Mouse (Mus musculus): Measurements from ENCODE around the gene Psmb9. TPM values are rescaled to one million over a fixed set of nuclear protein-coding genes. Genes with fewer than 3 reads are reported as not detected.

Gene Psmb9
- 14.5 and 26.2 TPM in 2 replicates for polyA plus RNA-seq (2012; ENCODE audit: low replicate concordance)

DNA sequence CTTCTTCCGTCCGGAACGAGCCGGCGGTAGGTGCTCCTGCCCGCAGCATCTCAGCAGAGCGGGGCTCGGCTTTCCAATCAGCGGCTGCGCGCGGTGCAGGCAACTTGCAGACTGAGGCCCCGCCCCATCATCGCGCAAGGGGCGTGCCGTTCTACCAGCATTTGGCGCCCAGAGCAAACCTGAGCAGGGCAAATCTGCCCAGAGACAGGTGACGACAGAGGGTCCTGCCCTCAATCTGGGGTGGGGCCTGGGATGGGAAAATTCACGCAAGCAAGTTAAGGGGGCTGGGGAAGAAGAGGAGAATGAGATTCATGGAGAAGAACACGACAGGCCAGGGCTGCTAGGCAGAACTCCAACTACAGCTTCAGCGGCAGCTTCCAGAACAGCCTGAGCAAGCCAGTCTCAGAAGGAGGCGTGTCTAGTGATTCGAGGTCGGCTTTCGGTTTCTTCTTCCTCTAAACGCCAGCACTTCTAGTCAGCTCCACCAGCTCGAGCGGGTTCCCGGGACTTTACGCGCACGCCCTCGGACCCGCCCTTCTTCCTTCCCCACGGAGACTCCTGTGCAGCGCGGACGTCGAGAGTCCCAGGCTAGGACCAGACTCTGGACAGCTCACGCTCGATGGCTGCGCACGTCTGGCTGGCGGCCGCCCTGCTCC lies at the start of gene Psmb9, which contains the start of gene Tap1:
Gene Psmb9 (minus strand): TSS at position 504 of the 656 bp plus-strand sequence.
Gene Tap1 (plus strand): TSS at position 293 of the 656 bp plus-strand sequence.

DNA sequence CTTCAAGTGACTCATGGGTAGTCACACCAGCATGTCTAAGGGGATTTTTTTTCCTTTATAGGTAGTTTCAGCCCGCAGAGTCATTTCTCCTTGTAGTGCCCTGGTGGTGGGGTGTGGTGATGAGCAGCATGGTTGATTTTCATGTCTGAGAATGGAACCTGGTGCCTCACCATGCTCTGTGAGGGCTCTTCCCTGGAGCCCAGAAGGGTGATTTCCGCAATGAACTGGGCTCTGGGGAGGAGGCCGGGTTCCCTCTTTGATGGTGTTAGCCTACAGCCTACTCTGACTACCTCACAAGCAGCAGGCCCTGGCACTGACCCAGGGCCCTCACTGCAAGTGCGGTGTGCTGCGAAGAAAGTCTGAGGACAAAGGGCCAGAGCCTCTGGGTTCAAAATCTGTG lies 15.9 kb upstream of the Psmb9 start, which contains the start of gene Tap2:
Gene Tap2 (plus strand): TSS at position 84 of the 400 bp plus-strand sequence.

DNA sequence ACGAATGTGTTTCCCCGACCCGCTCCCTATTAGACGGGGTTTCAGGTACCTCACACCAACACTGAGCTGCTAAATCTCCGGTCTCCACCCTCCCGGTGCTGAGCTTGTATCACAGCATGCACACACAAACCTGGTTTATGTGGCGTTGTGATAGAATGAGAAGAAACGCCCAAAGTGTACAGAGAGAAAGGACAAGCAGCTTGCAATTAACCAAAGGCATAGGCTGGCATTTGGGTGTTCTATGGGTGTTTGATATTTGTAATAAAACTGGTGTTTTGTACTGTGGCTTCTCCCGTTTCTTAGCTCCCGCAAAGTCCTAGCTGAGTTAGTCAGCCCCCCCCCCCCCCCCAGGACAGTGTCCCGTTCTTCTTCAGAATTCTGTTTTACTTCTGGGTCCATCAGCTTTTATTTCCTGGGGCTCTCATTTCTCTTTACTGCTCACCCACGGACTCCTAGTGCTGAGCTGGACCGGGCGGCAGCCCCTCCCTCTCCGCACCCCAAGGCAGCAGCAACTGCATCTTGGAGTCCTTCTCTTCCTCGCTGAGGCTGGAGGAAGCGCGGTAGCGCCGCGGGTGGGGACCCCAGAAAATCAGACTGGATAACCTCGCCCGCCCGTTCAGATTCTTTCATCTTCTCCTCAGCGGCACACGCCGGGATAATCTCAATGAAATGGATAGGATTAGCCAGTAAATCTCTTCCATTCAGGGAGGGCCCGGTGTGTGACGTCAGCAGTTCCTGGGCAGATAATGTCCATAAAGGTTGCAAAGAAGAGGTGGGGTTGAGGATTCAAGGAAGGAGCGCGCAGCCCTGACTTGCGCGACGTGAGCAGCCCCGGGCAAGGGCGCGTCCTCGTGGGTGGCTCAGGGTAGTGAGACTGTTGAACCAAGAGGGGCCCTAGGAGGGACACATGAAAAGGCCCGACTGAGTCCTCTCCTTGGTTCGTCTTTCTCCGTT lies 9.7 kb upstream of the Psmb9 start, which contains the start of gene Psmb8:
Gene Psmb8 (plus strand): TSS at position 781 of the 954 bp plus-strand sequence.

DNA sequence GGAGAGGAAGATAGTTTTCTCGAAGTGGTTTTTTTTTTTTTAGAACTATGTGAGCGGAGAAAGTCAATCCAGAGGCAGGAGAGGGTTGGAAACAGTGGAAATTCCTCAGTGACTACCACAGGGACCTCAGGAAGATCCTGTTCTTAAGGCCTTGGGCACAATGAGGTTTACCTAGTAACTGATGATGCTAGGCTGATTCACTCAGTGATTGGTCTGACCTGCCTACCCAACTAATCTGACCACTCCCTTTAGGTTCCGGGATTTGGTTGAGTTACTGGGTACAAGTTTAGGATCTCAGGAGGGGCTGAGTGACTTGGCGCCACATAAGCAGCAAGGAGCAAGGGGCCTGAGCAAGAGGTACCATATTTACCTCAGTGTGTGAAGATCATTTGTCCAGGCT lies 34.6 kb downstream of the Psmb9 start, which contains the start of gene H2-DMb1:
Gene H2-DMb1 (plus strand): TSS at position 150 of the 400 bp plus-strand sequence.

DNA sequence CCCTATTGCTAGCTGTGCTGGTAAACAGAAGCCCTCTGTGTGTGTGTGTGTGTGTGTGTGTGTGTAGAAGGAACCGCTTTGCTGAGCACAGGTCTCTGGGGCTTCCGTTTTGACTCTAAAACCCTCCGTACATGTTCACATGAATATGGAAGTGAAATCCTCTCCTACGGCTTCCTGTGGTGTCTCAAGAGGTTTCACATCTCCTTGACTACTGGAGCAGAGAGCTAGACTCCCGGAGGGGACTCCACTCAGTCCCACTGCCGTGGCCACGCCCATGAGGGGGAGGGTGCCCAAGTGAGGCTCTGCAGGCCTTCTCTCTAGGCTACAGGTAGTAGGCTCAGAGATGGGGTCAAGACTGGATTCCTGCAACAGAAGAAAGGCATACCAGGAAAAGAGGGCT lies 44.5 kb downstream of the Psmb9 start, which contains the start of gene H2-DMb2:
Gene H2-DMb2 (plus strand): TSS at position 275 of the 400 bp plus-strand sequence.

Other genes starting within 250 kb of the Psmb9 start
- 74.5 and 89.8 TPM in 2 replicates for gene Pfdn6, start 247.4 kb downstream of the Psmb9 start, polyA plus RNA-seq (2012; ENCODE audit: low replicate concordance)
- 94.9 and 266 TPM in 2 replicates for gene Wdr46, start 247.1 kb downstream of the Psmb9 start, polyA plus RNA-seq (2012; ENCODE audit: low replicate concordance)
- gene B3galt4, start 236.3 kb downstream of the Psmb9 start, polyA plus RNA-seq (2012; ENCODE audit: low replicate concordance), result 16.7 and 18.6 TPM in 2 replicates
- gene Vps52, start 232.0 kb downstream of the Psmb9 start, polyA plus RNA-seq (2012; ENCODE audit: low replicate concordance), result 51.6 and 65.2 TPM in 2 replicates
- gene Rps18, start 231.8 kb downstream of the Psmb9 start, polyA plus RNA-seq (2012; ENCODE audit: low replicate concordance), result 29.1 and 64.5 TPM in 2 replicates
- gene H2-K1, start 187.4 kb downstream of the Psmb9 start, polyA plus RNA-seq (2012; ENCODE audit: low replicate concordance), result 253 and 752 TPM in 2 replicates
- 42.1 and 63.7 TPM in 2 replicates for gene Ring1, start 163.1 kb downstream of the Psmb9 start, polyA plus RNA-seq (2012; ENCODE audit: low replicate concordance)
- gene H2-Ke6, start 159.7 kb downstream of the Psmb9 start, polyA plus RNA-seq (2012; ENCODE audit: low replicate concordance), result 50.7 and 105 TPM in 2 replicates
- gene Slc39a7, start 156.1 kb downstream of the Psmb9 start, polyA plus RNA-seq (2012; ENCODE audit: low replicate concordance), result 36.5 and 105 TPM in 2 replicates
- gene Rxrb, start 156.0 kb downstream of the Psmb9 start, polyA plus RNA-seq (2012; ENCODE audit: low replicate concordance), result 269 and 299 TPM in 2 replicates
- gene Col11a2, start 148.3 kb downstream of the Psmb9 start, polyA plus RNA-seq (2012; ENCODE audit: low replicate concordance), result 8.5 and 40.3 TPM in 2 replicates
- gene H2-Oa, start 95.4 kb downstream of the Psmb9 start, polyA plus RNA-seq (2012; ENCODE audit: low replicate concordance), result 9.6 and 71.7 TPM in 2 replicates
- 29.6 and 120 TPM in 2 replicates for gene H2-DMa, start 68.2 kb downstream of the Psmb9 start, polyA plus RNA-seq (2012; ENCODE audit: low replicate concordance)
- gene Brd2, start 65.1 kb downstream of the Psmb9 start, polyA plus RNA-seq (2012; ENCODE audit: low replicate concordance), result 446 and 549 TPM in 2 replicates
- 73.6 and 78.6 TPM in 2 replicates for gene H2-DMb2, start 44.5 kb downstream of the Psmb9 start, polyA plus RNA-seq (2012; ENCODE audit: low replicate concordance)
- 2.3 and 4.0 TPM in 2 replicates for gene H2-DMb1, start 34.7 kb downstream of the Psmb9 start, polyA plus RNA-seq (2012; ENCODE audit: low replicate concordance)
- gene Tap1, start 211 bp downstream of the Psmb9 start, polyA plus RNA-seq (2012; ENCODE audit: low replicate concordance), result 20.7 and 59.1 TPM in 2 replicates
- 66.5 and 100 TPM in 2 replicates for gene Psmb8, start 10.0 kb upstream of the Psmb9 start, polyA plus RNA-seq (2012; ENCODE audit: low replicate concordance)
- 95.0 and 101 TPM in 2 replicates for gene Tap2, start 15.8 kb upstream of the Psmb9 start, polyA plus RNA-seq (2012; ENCODE audit: low replicate concordance)
- gene H2-Ob, start 51.1 kb upstream of the Psmb9 start, polyA plus RNA-seq (2012; ENCODE audit: low replicate concordance), result 5.9 and 8.8 TPM in 2 replicates
- gene H2-Ab1, start 69.9 kb upstream of the Psmb9 start, polyA plus RNA-seq (2012; ENCODE audit: low replicate concordance), result 211 and 1,423 TPM in 2 replicates
- gene H2-Aa, start 100.1 kb upstream of the Psmb9 start, polyA plus RNA-seq (2012; ENCODE audit: low replicate concordance), result 8.9 and 82.4 TPM in 2 replicates
- gene H2-Eb1, start 118.1 kb upstream of the Psmb9 start, polyA plus RNA-seq (2012; ENCODE audit: low replicate concordance), result 27.3 and 40.7 TPM in 2 replicates
- gene H2-Eb2, start 137.9 kb upstream of the Psmb9 start, polyA plus RNA-seq (2012; ENCODE audit: low replicate concordance), result 0.07 and 0.10 TPM in 2 replicates
- gene Btnl2, start 167.1 kb upstream of the Psmb9 start, polyA plus RNA-seq (2012; ENCODE audit: low replicate concordance), result 0.58 and 0.80 TPM in 2 replicates
- not detected in 2 replicates for gene Btnl1, start 189.4 kb upstream of the Psmb9 start, polyA plus RNA-seq (2012; ENCODE audit: low replicate concordance)
- gene BC051142, start 211.1 kb upstream of the Psmb9 start, polyA plus RNA-seq (2012; ENCODE audit: low replicate concordance), result not detected in 2 replicates

Data from leukemia stem cell, adult 10-12 weeks (primary cell).